ENCODE assay signal across 12 mouse cellular contexts in the genomic region with DNA sequence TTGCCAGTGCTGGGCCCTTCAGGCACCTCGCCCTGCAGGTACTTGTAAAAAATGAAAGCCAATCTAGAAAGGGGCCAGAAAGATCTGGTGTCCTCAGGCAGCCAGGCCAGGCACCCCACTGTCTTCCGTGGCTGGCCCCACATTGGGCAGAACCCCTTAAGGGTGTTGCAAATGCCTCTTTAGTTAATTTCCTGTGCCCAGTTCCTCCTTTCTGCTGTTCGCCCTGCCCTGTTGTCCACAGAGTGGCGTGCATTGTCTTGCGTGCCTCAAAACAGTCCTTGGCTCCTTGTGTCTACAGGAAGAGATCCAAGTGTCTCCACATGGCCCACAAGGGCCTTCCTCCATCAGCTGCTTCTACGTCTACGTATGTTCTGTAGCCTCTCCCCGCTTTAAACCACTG. TPM values are rescaled to one million over a fixed set of nuclear protein-coding genes. Genes with fewer than 3 reads are reported as not detected.
DNase-seq lines count a peak whose midpoint lies in the region; ATAC-seq and TF ChIP-seq lines count a peak whose summit lies in the region.
"Had no signal": no experiment of that assay in that cellular context is flagged by ENCODE, and none has a peak within 500 bp of the region (broad histone marks: within the 10 kb centered on the region; RNA-seq: fewer than 3 reads in every experiment).

No protein-coding gene starts in this region.

- no peak for TF ChIP-seq POLR2A in ES-Bruce4 (IDR thresholded peaks at IDR 0.05; ENCODE audit: insufficient read depth, low read length)

- 84% methylated on average over 8 of the region's 8 CpGs for WGBS in heart, embryonic 11.5 days (ENCODE audit: insufficient replicate concordance)
- WGBS in liver, embryonic 14.5 days (ENCODE audit: insufficient replicate concordance), result 65% methylated on average over 8 of the region's 8 CpGs

- no peak overlapping the region for H3K9ac ChIP-seq in heart, embryonic 11.5 days (ENCODE audit: low read depth, low read length)
- 0 out of 2 replicates have a peak overlapping the region, but pooled peaks have one; percentile 18 for H3K9ac ChIP-seq in ES-Bruce4 (ENCODE audit: low read depth, poor library complexity, severe bottlenecking)
- peak overlapping the region; percentile 16; the same call in 1 of the 2 replicates for H3K9ac ChIP-seq in liver, embryonic 14.5 days (replicated peaks)
- H3K9ac ChIP-seq: hindbrain, embryonic 15.5 days; midbrain, embryonic 15.5 days had no signal

- peak; percentile 95 for DNase-seq in heart, adult 11 months
- no peak for DNase-seq in liver, embryonic 14.5 days (ENCODE audit: low read depth in 3 of 3, low spot score in 3 of 3)
- no peak for DNase-seq in retina, embryonic 14.5 days (ENCODE audit: low spot score)
- DNase-seq in kidney, postnatal 10 days, result no peak
- DNase-seq in right cerebral cortex, postnatal 4 days, result no peak
- DNase-seq: cerebellum, postnatal 14 days had no signal

- H3K27me3 ChIP-seq in heart, embryonic 11.5 days (ENCODE audit: control insufficient read depth, insufficient read depth, low read length), result no peaks in the 10 kb centered on the region
- no peaks in the 10 kb centered on the region for H3K27me3 ChIP-seq in ES-Bruce4 (ENCODE audit: control insufficient read depth, insufficient read depth, low read length, poor library complexity, severe bottlenecking)
- H3K27me3 ChIP-seq in liver, embryonic 14.5 days (ENCODE audit: control insufficient read depth, insufficient read depth, low read length), result no peaks in the 10 kb centered on the region

- H3K4me3 ChIP-seq in heart, embryonic 11.5 days (ENCODE audit: low read depth, low read length), result no peak overlapping the region
- no peak overlapping the region for H3K4me3 ChIP-seq in ES-Bruce4 (ENCODE audit: low read depth, low read length)
- H3K4me3 ChIP-seq in liver, embryonic 14.5 days (ENCODE audit: insufficient read depth in 1 of 2, low read depth in 2 of 2, low read length in 2 of 2), result no peak overlapping the region
- H3K4me3 ChIP-seq: hindbrain, embryonic 15.5 days; midbrain, embryonic 15.5 days had no signal

- no peaks in the 10 kb centered on the region for H3K36me3 ChIP-seq in heart, embryonic 11.5 days (ENCODE audit: control insufficient read depth, insufficient read depth, low read length)
- H3K36me3 ChIP-seq in ES-Bruce4 (ENCODE audit: control insufficient read depth, insufficient read depth, low read length, poor library complexity, severe bottlenecking), result no peaks in the 10 kb centered on the region
- no peaks in the 10 kb centered on the region for H3K36me3 ChIP-seq in liver, embryonic 14.5 days (replicated peaks; ENCODE audit: control insufficient read depth, insufficient read depth, low read depth)
- H3K36me3 ChIP-seq: hindbrain, embryonic 15.5 days; midbrain, embryonic 15.5 days had no signal

- H3K9me3 ChIP-seq in heart, embryonic 11.5 days (replicated peaks; ENCODE audit: control insufficient read depth, low read length), result no peaks in the 10 kb centered on the region
- H3K9me3 ChIP-seq in ES-Bruce4 (replicated peaks; ENCODE audit: control insufficient read depth, insufficient read depth, low read length, poor library complexity, severe bottlenecking), result no peaks in the 10 kb centered on the region
- no peaks in the 10 kb centered on the region for H3K9me3 ChIP-seq in liver, embryonic 14.5 days (ENCODE audit: control insufficient read depth, low read length)
- H3K9me3 ChIP-seq: hindbrain, embryonic 15.5 days; midbrain, embryonic 15.5 days had no signal

- H3K27ac ChIP-seq in heart, embryonic 11.5 days (ENCODE audit: low read depth, low read length), result no peak overlapping the region
- H3K27ac ChIP-seq in ES-Bruce4 (ENCODE audit: insufficient read depth, low read length), result no peak overlapping the region
- H3K27ac ChIP-seq in liver, embryonic 14.5 days, result no peak overlapping the region
- H3K27ac ChIP-seq: hindbrain, embryonic 15.5 days; midbrain, embryonic 15.5 days had no signal

- no peak for TF ChIP-seq CTCF in ES-Bruce4 (IDR thresholded peaks at IDR 0.05; ENCODE audit: low read depth, low read length)
- TF ChIP-seq CTCF in liver, embryonic 14.5 days (IDR thresholded peaks at IDR 0.05; ENCODE audit: low read depth), result no peak

- no peak overlapping the region for H3K4me2 ChIP-seq in heart, embryonic 11.5 days
- peak overlapping the region; percentile 22; the same call in 1 of the 2 replicates for H3K4me2 ChIP-seq in liver, embryonic 14.5 days (ENCODE audit: low read depth)
- H3K4me2 ChIP-seq: hindbrain, embryonic 15.5 days; midbrain, embryonic 15.5 days had no signal

- H3K4me1 ChIP-seq in heart, embryonic 11.5 days (ENCODE audit: control insufficient read depth, insufficient read depth, low read length), result peaks cover 44% of the 10 kb centered on the region
- peaks cover 18% of the 10 kb centered on the region for H3K4me1 ChIP-seq in ES-Bruce4 (ENCODE audit: control insufficient read depth, insufficient read depth, low read length)
- H3K4me1 ChIP-seq in liver, embryonic 14.5 days (replicated peaks; ENCODE audit: control insufficient read depth in 2 of 2, insufficient read depth in 2 of 2, low read length in 1 of 2), result peaks cover 26 to 38% of the 10 kb centered on the region in 2 experiments
- H3K4me1 ChIP-seq: midbrain, embryonic 15.5 days had no signal

- no peak for ATAC-seq in heart, embryonic 11.5 days (replicated peaks; ENCODE audit: insufficient number of reproducible peaks, low FRiP score, low TSS enrichment)
- ATAC-seq in liver, embryonic 14.5 days (ENCODE audit: insufficient read depth), result no peak
- 0 out of 2 replicates have a peak, but pooled peaks have one; percentile 8 for ATAC-seq in megakaryocyte-erythroid progenitor cell, adult 5-6 weeks (replicated peaks; ENCODE audit: low FRiP score, low TSS enrichment, poor library complexity, severe bottlenecking)
- ATAC-seq: activated CD4-positive, CD25-positive, alpha-beta regulatory T cell, adult 4 months; midbrain, embryonic 15.5 days had no signal

- no peak for TF ChIP-seq EP300 in ES-Bruce4 (IDR thresholded peaks at IDR 0.05; ENCODE audit: insufficient read depth, low read depth, low read length)
- TF ChIP-seq EP300 in liver, embryonic 14.5 days (IDR thresholded peaks at IDR 0.05; ENCODE audit: low read depth), result no peak

RNA-seq across cellular contexts. Expression of gene Rreb1, which starts 55.3 kb away (rescaled TPM):
- polyA plus RNA-seq in heart, embryonic 11.5 days (2014; fragmentation: Nextera tagmentation; extraction: Ambion mirVana), result 11.4 and 16.6 TPM in 2 replicates
- 25.9 and 31.5 TPM in 2 replicates for polyA plus RNA-seq in ES-Bruce4 (2011; ENCODE audit: insufficient read depth, insufficient read length, low read depth, missing spikeins)
- polyA plus RNA-seq in liver, embryonic 14.5 days (2012; rRNA removed), result 4.8 and 5.4 TPM in 2 replicates
- polyA plus RNA-seq in liver, embryonic 14.5 days (2014; fragmentation: Nextera tagmentation; extraction: Ambion mirVana), result 5.4 TPM in 2 replicates
- 94.3 and 100 TPM in 2 replicates for total RNA-seq in megakaryocyte-erythroid progenitor cell, adult 5-6 weeks (2014; fragmentation: Nextera tagmentation)
- 25.3 and 43.6 TPM in 2 replicates for total RNA-seq in megakaryocyte-erythroid progenitor cell, adult 5-6 weeks (2017)
